In the genomic region with DNA sequence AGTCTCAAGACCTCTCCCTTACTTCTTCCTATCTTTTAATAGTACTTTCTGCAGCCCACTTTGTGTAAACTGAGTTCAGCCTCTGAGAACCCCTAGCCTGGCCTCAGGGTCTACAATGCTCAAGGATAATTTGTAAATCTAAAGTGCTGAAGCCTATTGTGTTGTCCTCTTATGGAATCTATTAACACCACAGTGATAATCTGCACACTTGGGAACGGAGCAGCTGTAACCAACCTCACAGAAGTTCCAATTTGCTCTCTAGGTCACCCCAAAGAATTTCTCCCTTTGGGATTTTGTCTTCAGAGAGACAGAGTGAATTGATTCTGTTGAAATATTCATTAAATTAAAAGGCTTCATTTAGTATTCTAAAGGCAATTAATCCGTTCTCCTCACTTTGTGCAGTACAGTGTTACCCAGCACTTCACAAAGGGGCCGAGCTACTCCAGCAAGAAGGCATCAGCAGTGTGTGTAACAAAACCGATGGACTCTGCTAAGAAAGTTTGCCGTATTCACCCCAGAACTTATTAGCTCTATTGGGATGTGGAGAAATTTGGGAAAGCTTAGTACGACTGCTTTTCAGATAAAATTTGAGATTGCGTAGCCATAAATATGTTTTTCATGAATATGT, we compare ENCODE assay signal across 26 mouse cellular contexts.
DNase-seq lines count a peak whose midpoint lies in the region; ATAC-seq and TF ChIP-seq lines count a peak whose summit lies in the region.
"Had no signal": no experiment of that assay in that cellular context is flagged by ENCODE, and none has a peak within 500 bp of the region (broad histone marks: within the 10 kb centered on the region; RNA-seq: fewer than 3 reads in every experiment).

No protein-coding gene starts in this region.

- no peaks in the 10 kb centered on the region for H3K4me1 ChIP-seq in embryonic facial prominence, embryonic 14.5 days (ENCODE audit: control insufficient read depth, insufficient read depth, low read length)
- 0 out of 2 replicates have a peak, but pooled peaks cover 3% of the 10 kb centered on the region for H3K4me1 ChIP-seq in embryonic facial prominence, embryonic 10.5 days
- peaks cover 9% of the 10 kb centered on the region for H3K4me1 ChIP-seq in midbrain, embryonic 12.5 days
- H3K4me1 ChIP-seq in midbrain, postnatal 0 days (ENCODE audit: insufficient read depth, low read length), result no peaks in the 10 kb centered on the region
- H3K4me1 ChIP-seq in forebrain, embryonic 14.5 days (ENCODE audit: control insufficient read depth, insufficient read depth, low read length), result peaks cover 5% of the 10 kb centered on the region
- H3K4me1 ChIP-seq in midbrain, embryonic 14.5 days (ENCODE audit: control insufficient read depth, insufficient read depth, low read length), result 0 out of 2 replicates have a peak, but pooled peaks cover 3% of the 10 kb centered on the region
- H3K4me1 ChIP-seq: heart, embryonic 15.5 days; limb, embryonic 13.5 days; liver, embryonic 13.5 days had no signal

- no peaks in the 10 kb centered on the region for H3K9me3 ChIP-seq in embryonic facial prominence, embryonic 14.5 days (ENCODE audit: control insufficient read depth, low read length)
- H3K9me3 ChIP-seq in embryonic facial prominence, embryonic 10.5 days, result no peaks in the 10 kb centered on the region
- no peaks in the 10 kb centered on the region for H3K9me3 ChIP-seq in midbrain, embryonic 12.5 days
- H3K9me3 ChIP-seq in midbrain, postnatal 0 days (ENCODE audit: low read length), result no peaks in the 10 kb centered on the region
- H3K9me3 ChIP-seq in forebrain, embryonic 14.5 days (replicated peaks; ENCODE audit: control insufficient read depth, low read length), result no peaks in the 10 kb centered on the region
- no peaks in the 10 kb centered on the region for H3K9me3 ChIP-seq in midbrain, embryonic 14.5 days (ENCODE audit: control insufficient read depth, low read length)
- H3K9me3 ChIP-seq: heart, embryonic 15.5 days; limb, embryonic 13.5 days; liver, embryonic 13.5 days; neural tube, embryonic 13.5 days had no signal

- H3K36me3 ChIP-seq in embryonic facial prominence, embryonic 14.5 days (ENCODE audit: control insufficient read depth, insufficient read depth, low read length), result no peaks in the 10 kb centered on the region
- H3K36me3 ChIP-seq in embryonic facial prominence, embryonic 10.5 days (replicated peaks), result no peaks in the 10 kb centered on the region
- H3K36me3 ChIP-seq in midbrain, embryonic 12.5 days, result no peaks in the 10 kb centered on the region
- H3K36me3 ChIP-seq in midbrain, postnatal 0 days (ENCODE audit: insufficient read depth, low read length), result no peaks in the 10 kb centered on the region
- no peaks in the 10 kb centered on the region for H3K36me3 ChIP-seq in forebrain, embryonic 14.5 days (ENCODE audit: control insufficient read depth, insufficient read depth, low read length)
- no peaks in the 10 kb centered on the region for H3K36me3 ChIP-seq in midbrain, embryonic 14.5 days (ENCODE audit: control insufficient read depth, insufficient read depth, low read length)
- H3K36me3 ChIP-seq: heart, embryonic 15.5 days; limb, embryonic 13.5 days; liver, embryonic 13.5 days; neural tube, embryonic 13.5 days had no signal

- no peak overlapping the region for H3K9ac ChIP-seq in embryonic facial prominence, embryonic 14.5 days (ENCODE audit: low read depth, low read length)
- no peak overlapping the region for H3K9ac ChIP-seq in midbrain, embryonic 12.5 days (replicated peaks)
- H3K9ac ChIP-seq in midbrain, postnatal 0 days (replicated peaks; ENCODE audit: low read length, poor library complexity, severe bottlenecking), result no peak overlapping the region
- no peak overlapping the region for H3K9ac ChIP-seq in forebrain, embryonic 14.5 days (ENCODE audit: low read length)
- no peak overlapping the region for H3K9ac ChIP-seq in midbrain, embryonic 14.5 days (replicated peaks; ENCODE audit: low read length)
- H3K9ac ChIP-seq: heart, embryonic 15.5 days; limb, embryonic 13.5 days; liver, embryonic 13.5 days; lung, embryonic 14.5 days; neural tube, embryonic 13.5 days had no signal

- H3K27ac ChIP-seq in embryonic facial prominence, embryonic 14.5 days (replicated peaks; ENCODE audit: low read depth, low read length), result no peak overlapping the region
- H3K27ac ChIP-seq in embryonic facial prominence, embryonic 10.5 days (replicated peaks), result no peak overlapping the region
- H3K27ac ChIP-seq in midbrain, embryonic 12.5 days (replicated peaks), result no peak overlapping the region
- H3K27ac ChIP-seq in midbrain, postnatal 0 days (ENCODE audit: low read depth, low read length), result no peak overlapping the region
- no peak overlapping the region for H3K27ac ChIP-seq in forebrain, embryonic 14.5 days (ENCODE audit: low read depth, low read length)
- no peak overlapping the region for H3K27ac ChIP-seq in midbrain, embryonic 14.5 days (replicated peaks; ENCODE audit: low read depth, low read length)
- H3K27ac ChIP-seq: heart, adult 2 months; heart, embryonic 15.5 days; limb, embryonic 13.5 days; liver, embryonic 13.5 days; macrophage; neural tube, embryonic 13.5 days had no signal

- ATAC-seq in embryonic facial prominence, embryonic 14.5 days (ENCODE audit: low read depth), result no peak
- peak; percentile 94 for ATAC-seq in midbrain, embryonic 12.5 days (ENCODE audit: low FRiP score, low read depth)
- ATAC-seq in midbrain, postnatal 0 days (ENCODE audit: low FRiP score), result no peak
- ATAC-seq in forebrain, embryonic 14.5 days, result peak; percentile 97
- ATAC-seq in midbrain, embryonic 14.5 days (ENCODE audit: low FRiP score, low TSS enrichment), result 0 out of 2 replicates have a peak, but pooled peaks have one; percentile 40
- ATAC-seq: CD4-positive, CD25-positive, alpha-beta regulatory T cell, adult 4 months; Patski had no signal

- DNase-seq in embryonic facial prominence, embryonic 14.5 days (ENCODE audit: low spot score), result peak; percentile 5
- DNase-seq in embryonic facial prominence, embryonic 10.5 days (ENCODE audit: low spot score), result no peak
- DNase-seq in midbrain, postnatal 0 days (ENCODE audit: low spot score), result no peak
- DNase-seq in forebrain, embryonic 14.5 days (ENCODE audit: low spot score), result peak; percentile 78
- DNase-seq in midbrain, embryonic 14.5 days, result peak; percentile 28
- no peak for DNase-seq in layer of hippocampus, postnatal 10 days (ENCODE audit: low spot score in 2 of 2)
- DNase-seq in frontal cortex, postnatal 14 days (ENCODE audit: low spot score in 2 of 2), result no peak
- DNase-seq: adrenal gland, postnatal 10 days; cerebellum, adult 11-12 months; cerebellum, postnatal 14 days; gastrocnemius, postnatal 14 days; heart, adult 2 months; heart, postnatal 4 days; kidney, adult 9 months; kidney, postnatal 25 days; layer of hippocampus, adult 9-11 months; liver, embryonic 13.5 days; lung, embryonic 14.5 days had no signal

- H3K4me2 ChIP-seq in embryonic facial prominence, embryonic 14.5 days (ENCODE audit: low read depth, low read length), result no peak overlapping the region
- no peak overlapping the region; the same call in 1 of the 2 replicates for H3K4me2 ChIP-seq in midbrain, embryonic 12.5 days (replicated peaks)
- H3K4me2 ChIP-seq in midbrain, postnatal 0 days (ENCODE audit: low read depth, low read length, poor library complexity, severe bottlenecking), result no peak overlapping the region
- peak overlapping the region; percentile 21; the same call in 1 of the 2 replicates for H3K4me2 ChIP-seq in forebrain, embryonic 14.5 days (ENCODE audit: low read length)
- H3K4me2 ChIP-seq in midbrain, embryonic 14.5 days (ENCODE audit: low read length), result no peak overlapping the region
- H3K4me2 ChIP-seq: heart, embryonic 15.5 days; limb, embryonic 13.5 days; liver, embryonic 13.5 days; lung, embryonic 14.5 days; neural tube, embryonic 13.5 days had no signal

- no peak for TF ChIP-seq CTCF in midbrain, postnatal 0 days (IDR thresholded peaks at IDR 0.05)

- WGBS in embryonic facial prominence, embryonic 14.5 days, result 75% methylated on average over 7 of the region's 7 CpGs
- 79% methylated on average over 7 of the region's 7 CpGs for WGBS in embryonic facial prominence, embryonic 10.5 days
- WGBS in midbrain, embryonic 12.5 days, result 44% methylated on average over 7 of the region's 7 CpGs
- 42% methylated on average over 7 of the region's 7 CpGs for WGBS in midbrain, postnatal 0 days
- 23% methylated on average over 7 of the region's 7 CpGs for WGBS in forebrain, embryonic 14.5 days
- WGBS in midbrain, embryonic 14.5 days, result 37% methylated on average over 7 of the region's 7 CpGs

- no peaks in the 10 kb centered on the region for H3K27me3 ChIP-seq in embryonic facial prominence, embryonic 14.5 days (replicated peaks; ENCODE audit: control insufficient read depth, insufficient read depth, low read length)
- no peaks in the 10 kb centered on the region for H3K27me3 ChIP-seq in embryonic facial prominence, embryonic 10.5 days (replicated peaks; ENCODE audit: low read depth, poor library complexity, severe bottlenecking)
- H3K27me3 ChIP-seq in midbrain, embryonic 12.5 days, result no peaks in the 10 kb centered on the region
- H3K27me3 ChIP-seq in midbrain, postnatal 0 days (ENCODE audit: insufficient read depth, low read length), result no peaks in the 10 kb centered on the region
- no peaks in the 10 kb centered on the region for H3K27me3 ChIP-seq in forebrain, embryonic 14.5 days (replicated peaks; ENCODE audit: control insufficient read depth, insufficient read depth, low read length)
- H3K27me3 ChIP-seq in midbrain, embryonic 14.5 days (ENCODE audit: control insufficient read depth, insufficient read depth, low read length), result no peaks in the 10 kb centered on the region
- H3K27me3 ChIP-seq: heart, embryonic 15.5 days; limb, embryonic 13.5 days; liver, embryonic 13.5 days; neural tube, embryonic 13.5 days; Patski had no signal

- H3K4me3 ChIP-seq in embryonic facial prominence, embryonic 14.5 days (ENCODE audit: low read depth, low read length), result no peak overlapping the region
- no peak overlapping the region for H3K4me3 ChIP-seq in embryonic facial prominence, embryonic 10.5 days
- no peak overlapping the region for H3K4me3 ChIP-seq in midbrain, embryonic 12.5 days
- H3K4me3 ChIP-seq in midbrain, postnatal 0 days (ENCODE audit: low read depth, low read length), result no peak overlapping the region
- no peak overlapping the region for H3K4me3 ChIP-seq in forebrain, embryonic 14.5 days (ENCODE audit: low read depth, low read length)
- H3K4me3 ChIP-seq in midbrain, embryonic 14.5 days (replicated peaks; ENCODE audit: low read depth, low read length), result no peak overlapping the region
- H3K4me3 ChIP-seq: erythroblast, embryonic 14.5 days; heart, adult 2 months; heart, embryonic 15.5 days; limb, embryonic 13.5 days; liver, embryonic 13.5 days; neural tube, embryonic 13.5 days had no signal

Comparison
In these comparisons a context has a peak if more than half of its experiments do, and no peak if none do; other contexts are left out.
1. ATAC-seq: peak in midbrain, embryonic 12.5 days (single experiment), forebrain, embryonic 14.5 days (single experiment) and midbrain, embryonic 14.5 days (single experiment); none in embryonic facial prominence, embryonic 14.5 days (single experiment) and midbrain, postnatal 0 days (single experiment).
2. DNase-seq: peak in embryonic facial prominence, embryonic 14.5 days (single experiment), forebrain, embryonic 14.5 days (single experiment) and midbrain, embryonic 14.5 days (single experiment); none in embryonic facial prominence, embryonic 10.5 days (single experiment), midbrain, postnatal 0 days (single experiment), layer of hippocampus, postnatal 10 days (0 of 2) and frontal cortex, postnatal 14 days (0 of 2).